Mouse (Mus musculus) midbrain, embryonic 11.5 days (tissue): ENCODE data around the gene Hps4. TPM values are rescaled to one million over a fixed set of nuclear protein-coding genes. Genes with fewer than 3 reads are reported as not detected.

Experiments used
- ATAC-seq: fragments of 200-750 bp; cut with Nextera tagmentation; 2 replicates; pipeline ENCODE4 v1.8.0; 2017; ENCODE audit warnings: moderate TSS enrichment, moderate library complexity; ENCODE audit not compliant: low FRiP score
- DNase-seq: peaks from one replicate; pipeline ENCODE4 v3.0.0; 2015; ENCODE audit warnings: low spot score; ENCODE audit errors: missing footprints
- H3K27ac ChIP-seq: fragments of 300-500 bp; sonication (generic); 2 replicates; pipeline ENCODE4 v1.5.1; 2014; ENCODE audit warnings: low read depth, low read length
- H3K27me3 ChIP-seq: fragments of 300-500 bp; sonication (generic); 2 replicates; pipeline ENCODE4 v1.6.1; 2014; ENCODE audit warnings: mild to moderate bottlenecking, low read length, moderate library complexity, mixed read lengths; ENCODE audit not compliant: control insufficient read depth, insufficient read depth
- H3K36me3 ChIP-seq: fragments of 300-500 bp; sonication (generic); 2 replicates; pipeline ENCODE4 v1.6.1; 2014; ENCODE audit warnings: mild to moderate bottlenecking, low read length, moderate library complexity, mixed read lengths; ENCODE audit not compliant: control insufficient read depth, insufficient read depth
- H3K4me1 ChIP-seq: fragments of 300-500 bp; sonication (generic); 2 replicates; pipeline ENCODE4 v1.6.1; 2014; ENCODE audit warnings: low read length; ENCODE audit not compliant: control insufficient read depth, insufficient read depth
- H3K4me2 ChIP-seq: fragments of 300-500 bp; sonication (generic); 2 replicates; pipeline ENCODE4 v1.6.1; 2014; ENCODE audit warnings: mild to moderate bottlenecking, moderate library complexity
- H3K4me3 ChIP-seq: fragments of 300-500 bp; sonication (generic); 2 replicates; pipeline ENCODE4 v1.5.1; 2014; ENCODE audit warnings: low read depth, low read length
- H3K9ac ChIP-seq: fragments of 300-500 bp; sonication (generic); 2 replicates; pipeline ENCODE4 v1.6.1; 2014; ENCODE audit warnings: low read length
- H3K9me3 ChIP-seq: fragments of 300-500 bp; sonication (generic); 2 replicates; pipeline ENCODE4 v1.6.1; 2016; ENCODE audit warnings: low read length; ENCODE audit not compliant: control insufficient read depth
- WGBS: fragments of 180-500 bp; shearing (Covaris S2); extraction: QIAGEN DNeasy Blood & Tissue Kit; methylation state at CpG from one replicate; pipeline ENCODE4 v1.1.7; 2014; 5-methylcytosine and 5-hydroxymethylcytosine counted together
- polyA plus RNA-seq: library from polyadenylated mRNA; unstranded; fragments of >200 nt; fragmentation: Nextera tagmentation; extraction: Ambion mirVana; gene quantifications from 2 replicates; pipeline ENCODE4 v1.2.1, GENCODE M21; 2014

Gene Hps4
- 28.5 and 31.9 TPM in 2 replicates for polyA plus RNA-seq

- Histone ChIP-seq H3K36me3 (peaks cover 4% of the 10 kb centered on the region; the same call in 1 of the 2 replicates), H3K27me3 (no peaks in the 10 kb centered on the region), H3K9ac (peak within 1 kb of the TSS; percentile 86), H3K27ac (peak within 1 kb of the TSS; percentile 6; the same call in 1 of the 2 replicates), H3K9me3 (no peaks in the 10 kb centered on the region), H3K4me2 (peak within 1 kb of the TSS; percentile 72), H3K4me1 (peaks cover 17% of the 10 kb centered on the region), H3K4me3 (peak within 1 kb of the TSS; percentile 89)
- WGBS: 2% methylated on average over 58 of the region's 64 CpGs
- ATAC-seq (peak; percentile 83), DNase-seq (peak; percentile 98)
Measured at GRCm38 (mm10) chr5:112342463-112343204, at the start of gene Hps4, which contains the start of gene Srrd. Hps4 (plus strand) TSS chr5:112343083. Srrd (minus strand) TSS chr5:112343040.

GRCm38 (mm10) chr5:112293800-112294199 lies 49.1 kb upstream of the Hps4 start:
- WGBS: 84% methylated on average over 2 of the region's 2 CpGs
- Histone ChIP-seq H3K36me3 (no peaks in the 10 kb centered on the region), H3K9ac (no peak overlapping the region), H3K27me3 (no peaks in the 10 kb centered on the region), H3K9me3 (no peaks in the 10 kb centered on the region), H3K27ac (no peak overlapping the region), H3K4me2 (no peak overlapping the region), H3K4me3 (no peak overlapping the region), H3K4me1 (peaks cover 10% of the 10 kb centered on the region)
- DNase-seq (no peak), ATAC-seq (no peak)

- ATAC-seq (no peak), DNase-seq (no peak)
- H3K27ac ChIP-seq: no peak overlapping the region
- H3K4me1 ChIP-seq: peaks cover 10% of the 10 kb centered on the region
- 69% methylated on average over 4 of the region's 4 CpGs for WGBS
- H3K4me2 ChIP-seq: no peak overlapping the region
- peak overlapping the region; percentile 5; the same call in 1 of the 2 replicates for H3K9ac ChIP-seq
- H3K4me3 ChIP-seq: no peak overlapping the region
- H3K27me3 ChIP-seq: no peaks in the 10 kb centered on the region
- no peaks in the 10 kb centered on the region for H3K9me3 ChIP-seq
- H3K36me3 ChIP-seq: no peaks in the 10 kb centered on the region
Measured at GRCm38 (mm10) chr5:112294696-112295095, 48.2 kb upstream of the Hps4 start.

GRCm38 (mm10) chr5:112295162-112295561 lies 47.7 kb upstream of the Hps4 start:
- Histone ChIP-seq H3K4me1 (peaks cover 10% of the 10 kb centered on the region), H3K36me3 (no peaks in the 10 kb centered on the region), H3K9me3 (no peaks in the 10 kb centered on the region), H3K4me2 (no peak overlapping the region), H3K9ac (peak overlapping the region; percentile 5; the same call in 1 of the 2 replicates), H3K4me3 (no peak overlapping the region), H3K27me3 (no peaks in the 10 kb centered on the region), H3K27ac (no peak overlapping the region)
- WGBS: 29% methylated on average over 8 of the region's 8 CpGs
- DNase-seq: no peak
- ATAC-seq: no peak

- Histone ChIP-seq H3K4me3 (no peak overlapping the region), H3K4me2 (no peak overlapping the region), H3K36me3 (no peaks in the 10 kb centered on the region), H3K27me3 (no peaks in the 10 kb centered on the region), H3K27ac (no peak overlapping the region), H3K9ac (no peak overlapping the region), H3K4me1 (peaks cover 10% of the 10 kb centered on the region), H3K9me3 (no peaks in the 10 kb centered on the region)
- ATAC-seq (no peak), DNase-seq (no peak)
- WGBS: 56% methylated on average over 8 of the region's 8 CpGs
Measured at GRCm38 (mm10) chr5:112295564-112295963, 47.3 kb upstream of the Hps4 start.

GRCm38 (mm10) chr5:112296404-112297181 lies 46.3 kb upstream of the Hps4 start:
- WGBS: 84% methylated on average over 6 of the region's 6 CpGs
- H3K9ac ChIP-seq: no peak overlapping the region
- no peaks in the 10 kb centered on the region for H3K36me3 ChIP-seq
- H3K27ac ChIP-seq: no peak overlapping the region
- H3K4me2 ChIP-seq: no peak overlapping the region
- DNase-seq (no peak), ATAC-seq (no peak)
- peaks cover 10% of the 10 kb centered on the region for H3K4me1 ChIP-seq
- H3K4me3 ChIP-seq: no peak overlapping the region
- no peaks in the 10 kb centered on the region for H3K27me3 ChIP-seq
- no peaks in the 10 kb centered on the region for H3K9me3 ChIP-seq

- no peak for ATAC-seq
Measured at GRCm38 (mm10) chr5:112297257-112297656, 45.6 kb upstream of the Hps4 start.

GRCm38 (mm10) chr5:112298226-112298988 lies 44.5 kb upstream of the Hps4 start:
- H3K4me1 ChIP-seq: peaks cover 10% of the 10 kb centered on the region
- no peaks in the 10 kb centered on the region for H3K36me3 ChIP-seq
- no peak overlapping the region for H3K27ac ChIP-seq
- no peak for ATAC-seq
- H3K4me3 ChIP-seq: no peak overlapping the region
- H3K9ac ChIP-seq: no peak overlapping the region
- DNase-seq: no peak
- H3K9me3 ChIP-seq: no peaks in the 10 kb centered on the region
- WGBS: 90% methylated on average over 12 of the region's 12 CpGs
- no peaks in the 10 kb centered on the region for H3K27me3 ChIP-seq
- no peak overlapping the region for H3K4me2 ChIP-seq

More at GRCm38 (mm10) chr5:112297257-112297656, 45.6 kb upstream of the Hps4 start:
- no peak overlapping the region for H3K27ac ChIP-seq
- WGBS: 77% methylated on average over 2 of the region's 2 CpGs
- no peak overlapping the region for H3K9ac ChIP-seq
- H3K36me3 ChIP-seq: no peaks in the 10 kb centered on the region
- no peak overlapping the region for H3K4me3 ChIP-seq
- H3K4me2 ChIP-seq: no peak overlapping the region
- no peaks in the 10 kb centered on the region for H3K27me3 ChIP-seq
- no peaks in the 10 kb centered on the region for H3K9me3 ChIP-seq
- no peak for DNase-seq
- peaks cover 10% of the 10 kb centered on the region for H3K4me1 ChIP-seq
